Mouse (Mus musculus): Measurements from ENCODE around the gene Zbbx.

Zbbx gene

DNA sequence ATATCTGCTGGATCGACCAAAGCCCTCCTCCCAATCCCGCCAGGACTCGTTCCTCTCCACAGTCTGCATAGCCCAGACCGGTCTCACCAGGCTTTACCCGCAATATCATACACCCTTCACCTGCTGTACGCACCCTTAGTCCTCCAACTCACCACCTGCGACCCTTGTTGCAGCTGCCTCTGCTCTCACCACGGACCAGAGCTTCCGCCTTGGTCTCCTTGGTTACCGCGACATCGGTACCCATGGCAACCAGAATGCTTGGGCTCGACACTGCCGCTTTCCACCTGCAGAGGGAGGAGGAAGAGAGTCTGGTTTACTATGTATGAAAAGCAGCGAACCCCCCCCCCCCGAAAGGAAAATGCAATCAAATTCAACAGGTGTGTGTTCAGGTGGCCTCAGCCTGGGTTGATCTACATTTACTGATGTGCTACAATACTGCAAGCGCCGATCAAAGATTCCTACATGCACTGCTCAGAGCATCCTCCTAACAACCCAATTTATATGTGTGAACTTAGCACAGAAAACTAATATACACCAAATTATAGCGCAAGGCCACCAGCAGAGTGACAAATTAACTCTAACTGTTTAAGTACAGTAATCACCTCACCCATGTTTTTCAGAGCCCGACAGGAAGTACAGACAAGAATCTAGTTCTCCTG, at the start of gene Zbbx:
TSS of gene Zbbx (minus strand) at position 197 of the 659 bp plus-strand sequence.
- peak; percentile 40 for DNase-seq (ENCODE audit: low read depth)

DNA sequence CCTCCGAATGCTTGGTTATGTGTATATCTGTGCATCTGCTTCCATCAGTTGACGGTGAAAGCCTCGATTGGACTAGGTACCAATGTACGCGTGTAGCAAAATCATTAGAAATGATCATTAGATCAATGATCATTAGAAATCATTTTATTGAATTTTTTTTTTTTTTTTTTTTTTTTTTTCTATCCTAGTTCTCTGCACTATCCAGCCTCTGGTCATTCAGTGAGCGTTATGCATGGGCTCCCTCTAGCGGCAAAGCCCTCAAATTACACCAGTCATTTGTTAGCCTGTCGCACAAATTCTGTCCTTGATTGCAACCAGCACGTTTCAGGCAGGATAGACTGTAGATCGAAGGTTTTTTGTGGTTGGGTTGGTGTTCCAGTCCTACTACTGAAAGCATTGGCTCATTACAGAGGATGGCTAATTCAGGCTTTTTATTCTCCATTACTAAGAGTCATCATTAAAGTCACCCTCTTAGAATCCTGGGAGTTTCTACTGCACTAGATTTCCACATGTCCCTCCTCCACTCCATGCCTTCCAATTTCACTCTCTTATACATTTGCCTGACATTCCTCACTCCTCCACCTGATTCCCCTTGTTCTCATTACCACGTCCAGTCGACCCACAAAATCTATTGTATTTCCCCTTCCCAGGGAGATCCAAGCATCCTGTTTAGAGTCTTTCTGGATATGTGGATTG, 38.1 kb upstream of the Zbbx start:
- DNase-seq (ENCODE audit: low read depth), result peak; percentile 55

DNA sequence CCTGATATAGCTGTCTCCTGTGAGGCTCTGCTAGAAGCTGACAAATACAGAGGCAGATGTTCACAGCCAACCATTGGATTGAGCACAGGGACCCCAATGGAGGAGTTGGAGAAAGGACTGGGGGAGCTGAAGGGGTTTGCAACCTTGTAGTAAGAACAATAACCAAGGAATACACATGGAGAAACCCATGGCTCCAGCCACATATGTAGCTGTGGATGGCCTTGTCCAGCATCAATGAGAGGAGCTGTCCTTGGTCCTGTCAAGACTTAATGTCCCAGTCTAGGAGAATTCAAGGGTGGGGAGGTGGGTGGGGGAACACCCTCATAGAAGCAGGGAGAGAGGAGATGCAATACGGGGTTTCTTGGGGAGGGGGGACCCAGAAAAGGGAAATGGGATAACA, 17.8 kb upstream of the Zbbx start:
- no peak for DNase-seq (ENCODE audit: low read depth)

- DNase-seq (ENCODE audit: low read depth), result no peak
These were observed 23.0 kb downstream of the Zbbx start for GRCm38 (mm10) chr3:75141876-75142275.

DNA sequence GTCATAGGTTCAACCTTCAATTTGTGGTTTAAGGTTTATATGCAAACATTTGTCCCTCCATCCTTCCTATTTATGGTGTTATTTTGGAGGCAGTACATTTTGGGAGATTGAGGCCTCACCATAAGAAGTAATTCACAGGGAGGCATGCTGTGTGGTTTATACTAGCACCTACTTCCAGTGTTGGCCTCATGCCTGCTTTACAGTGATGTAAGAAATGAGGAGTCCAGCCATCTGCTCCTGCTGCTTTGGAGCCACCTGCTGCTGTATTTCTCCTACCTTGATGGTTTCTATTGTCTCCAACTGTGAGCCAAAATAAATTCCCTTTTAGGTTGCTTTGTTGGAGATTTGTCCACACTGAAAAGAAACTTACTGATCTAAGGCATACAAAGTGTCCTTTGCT, 60.0 kb downstream of the Zbbx start:
- no peak for DNase-seq (ENCODE audit: low read depth)

DNA sequence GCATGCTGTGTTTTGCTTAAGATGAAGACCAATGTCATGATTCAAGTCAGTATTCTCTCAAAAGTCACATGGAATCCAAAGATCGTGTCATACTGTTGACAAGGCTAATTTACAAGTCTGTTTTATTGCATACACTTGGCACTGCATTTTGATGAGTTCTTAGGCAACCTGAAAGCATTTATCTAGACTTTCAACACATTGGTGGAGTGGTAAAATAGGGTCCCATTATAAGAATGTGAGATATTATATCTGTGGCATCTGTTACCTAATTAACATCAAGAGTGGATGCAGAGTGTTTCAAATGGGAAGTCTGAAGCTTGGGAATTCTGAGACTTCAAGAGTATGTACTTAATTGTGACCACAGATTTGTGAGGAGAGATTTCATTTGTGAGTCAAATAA, 79.1 kb downstream of the Zbbx start:
- no peak for DNase-seq (ENCODE audit: low read depth)

DNA sequence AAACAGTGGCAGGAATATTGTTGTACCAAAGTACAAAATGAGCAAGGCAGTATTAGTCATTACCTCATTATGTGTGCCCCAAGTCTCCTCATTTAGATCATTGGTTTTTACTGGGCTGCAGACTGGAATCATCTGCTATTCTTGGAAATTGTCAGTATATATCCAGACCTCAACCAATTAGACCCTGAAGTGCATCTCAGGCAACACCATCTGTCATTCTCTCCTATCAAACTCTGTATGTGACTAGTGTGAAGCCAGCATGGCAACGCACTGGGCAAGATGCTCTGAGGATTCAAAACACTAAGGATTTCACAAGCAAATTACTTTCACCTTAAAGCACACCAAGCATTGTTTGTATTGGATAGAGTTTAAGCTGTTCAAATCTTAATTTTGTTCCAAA, 85.9 kb downstream of the Zbbx start:
- no peak for DNase-seq (ENCODE audit: low read depth)

DNA sequence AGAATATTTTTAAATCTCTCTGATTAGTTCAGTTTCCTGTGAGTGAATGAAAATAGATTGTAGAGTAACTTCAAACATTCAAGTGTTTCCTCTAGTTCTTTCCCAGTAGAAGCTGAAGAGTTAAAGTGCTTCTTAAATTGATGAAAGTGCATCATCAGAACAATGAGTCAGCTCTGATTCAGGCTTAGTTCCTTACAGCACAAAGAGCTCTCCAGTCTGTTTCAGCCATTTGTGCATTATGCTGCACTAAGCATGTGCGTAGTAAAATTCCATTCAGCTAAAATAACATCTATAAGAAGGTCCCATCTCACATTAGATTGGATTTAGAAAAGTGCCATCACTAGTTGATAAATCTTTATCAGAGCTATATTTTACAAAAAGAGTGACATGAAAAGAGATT, 155.1 kb downstream of the Zbbx start:
- no peak for DNase-seq (ENCODE audit: low read depth)

All from induced T-regulatory cell, adult 2 months (primary cell).